Mouse (Mus musculus) T-cell, adult 66 days (primary cell): ENCODE data around the gene Car9. TPM values are rescaled to one million over a fixed set of nuclear protein-coding genes. Genes with fewer than 3 reads are reported as not detected.

Source experiments
- total RNA-seq, 2 experiments: library from RNA; stranded (reverse); gene quantifications; 3 replicates in 1 of 2; 4 replicates in 1 of 2; pipeline ENCODE4 v1.2.4; 2023

The Car9 gene
- not detected for total RNA-seq

DNA sequence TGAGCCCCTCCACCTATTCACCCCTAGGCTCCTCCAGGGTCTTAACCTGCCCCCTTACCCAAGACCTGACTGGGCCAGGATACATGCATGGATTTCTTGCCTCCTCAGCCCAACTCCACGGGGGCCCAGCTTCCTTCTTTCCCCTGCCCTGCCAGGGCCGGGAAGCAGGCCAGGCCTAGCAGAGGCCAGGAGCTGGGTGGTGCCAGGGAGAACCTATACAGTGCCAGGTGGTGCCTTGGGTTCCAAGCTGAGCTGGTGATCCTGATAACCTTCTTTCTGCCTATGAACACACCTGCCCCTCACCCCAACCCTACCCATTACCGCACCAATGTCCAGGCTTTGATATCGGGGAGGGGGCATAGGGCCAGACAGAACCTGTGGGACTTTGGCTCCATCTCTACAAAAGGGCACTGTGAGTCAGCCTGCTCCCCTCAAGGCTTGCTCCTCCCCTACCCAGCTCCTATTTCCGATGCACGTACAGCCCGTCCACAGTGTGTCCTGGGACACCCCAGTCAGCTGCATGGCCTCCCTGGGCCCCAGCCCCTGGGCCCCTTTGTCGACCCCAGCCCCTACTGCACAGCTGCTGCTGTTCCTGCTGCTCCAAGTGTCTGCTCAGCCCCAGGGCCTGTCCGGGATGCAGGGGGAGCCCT lies at the start of gene Car9:
Gene Car9 (plus strand): TSS at position 431 of the 650 bp plus-strand sequence.

GRCm38 (mm10) chr4:43483535-43484091 lies 23.2 kb upstream of the Car9 start, which contains the start of gene Sit1:
Gene Sit1 (minus strand): TSS chr4:43483734.

GRCm38 (mm10) chr4:43492821-43493185 lies 14.0 kb upstream of the Car9 start, which contains the start of gene Ccdc107:
Gene Ccdc107 (plus strand): TSS chr4:43492900.

GRCm38 (mm10) chr4:43499407-43500333 lies 7.1 kb upstream of the Car9 start, which contains the start of gene Arhgef39:
Gene Arhgef39 (minus strand): TSS chr4:43499695.

GRCm38 (mm10) chr4:43561997-43562768 lies 55.4 kb downstream of the Car9 start, which contains the start of the genes Creb3 and Tln1:
Gene Creb3 (plus strand): TSS chr4:43562332.
Gene Tln1 (minus strand): TSS chr4:43562691.

Other genes starting within 250 kb of the Car9 start
- not detected for gene Atp8b5, start 239.8 kb upstream of the Car9 start, total RNA-seq
- not detected for gene Rusc2, start 125.0 kb upstream of the Car9 start, total RNA-seq
- not detected for gene Fam166b, start 77.8 kb upstream of the Car9 start, total RNA-seq
- gene Tesk1, start 65.0 kb upstream of the Car9 start, total RNA-seq = 10 to 100 TPM; 54.4 to 54.9 TPM
- gene Cd72, start 52.3 kb upstream of the Car9 start, total RNA-seq = 10 to 100 TPM; 27.0 to 31.6 TPM
- gene Sit1, start 23.2 kb upstream of the Car9 start, total RNA-seq = 10 to 100 TPM; 76.6 to 85.8 TPM
- gene Ccdc107, start 14.1 kb upstream of the Car9 start, total RNA-seq = 10 to 100 TPM; 24.6 to 26.0 TPM
- 1 to 10 TPM; 2.3 to 4.2 TPM for gene Arhgef39, start 7.3 kb upstream of the Car9 start, total RNA-seq
- not detected for gene Tpm2, start 16.8 kb downstream of the Car9 start, total RNA-seq
- 10 to 100 TPM; 61.5 to 65.6 TPM for gene Creb3, start 55.4 kb downstream of the Car9 start, total RNA-seq
- gene Tln1, start 55.7 kb downstream of the Car9 start, total RNA-seq = 100 to 1,000 TPM; 326 to 327 TPM
- 10 to 100 TPM; 54.0 to 54.2 TPM for gene Rgp1, start 71.7 kb downstream of the Car9 start, total RNA-seq
- gene Gba2, start 71.9 kb downstream of the Car9 start, total RNA-seq = 10 to 100 TPM; 36.6 to 37.0 TPM
- not detected for gene Msmp, start 77.5 kb downstream of the Car9 start, total RNA-seq
- not detected for gene Npr2, start 125.0 kb downstream of the Car9 start, total RNA-seq
- gene Spag8, start 146.6 kb downstream of the Car9 start, total RNA-seq = not detected
- 10 to 100 TPM; 21.3 to 24.6 TPM for gene Hint2, start 149.5 kb downstream of the Car9 start, total RNA-seq
- 1 to 10 TPM; 2.7 to 2.8 TPM for gene Tmem8b, start 162.0 kb downstream of the Car9 start, total RNA-seq
- not detected for gene Fam221b, start 162.2 kb downstream of the Car9 start, total RNA-seq
- not detected for gene Olfr70, start 193.8 kb downstream of the Car9 start, total RNA-seq
- gene Olfr71, start 203.3 kb downstream of the Car9 start, total RNA-seq = not detected
- gene Hrct1, start 220.2 kb downstream of the Car9 start, total RNA-seq = not detected
- gene Spaar, start 223.1 kb downstream of the Car9 start, total RNA-seq = not detected